Mouse (Mus musculus): ENCODE data around the gene Iqschfp. TPM values are rescaled to one million over a fixed set of nuclear protein-coding genes. Genes with fewer than 3 reads are reported as not detected.

The Iqschfp gene
- total and polyA plus RNA-seq, 2 experiments: not detected

GRCm38 (mm10) chr3:68130386-68130785 lies 238.4 kb downstream of the Iqschfp start:
- H3K4me3 ChIP-seq (ENCODE audit: insufficient read depth, low read depth, low read length): no peak overlapping the region
- H3K36me3 ChIP-seq (ENCODE audit: control insufficient read depth, insufficient read depth, low read length): no peaks in the 10 kb centered on the region
- DNase-seq (ENCODE audit: extremely low read depth, low read depth, low spot score): no peak
- no peak overlapping the region for H3K9ac ChIP-seq (ENCODE audit: low read depth, low read length)
- no peaks in the 10 kb centered on the region for H3K79me2 ChIP-seq (ENCODE audit: control insufficient read depth, insufficient read depth, low read length)
- no peaks in the 10 kb centered on the region for H3K4me1 ChIP-seq (ENCODE audit: control insufficient read depth, insufficient read depth, low read length)
- no peak overlapping the region for H3K27ac ChIP-seq (replicated peaks; ENCODE audit: insufficient read depth, low read depth, low read length)
- WGBS: 90% methylated on average over 1 of the region's 1 CpGs
- no peak for TF ChIP-seq POLR2A (IDR thresholded peaks at IDR 0.05; ENCODE audit: extremely low read depth, insufficient read depth, low read length)
- TF ChIP-seq CTCF (IDR thresholded peaks at IDR 0.05; ENCODE audit: low read depth, low read length): no peak
- H3K27me3 ChIP-seq (ENCODE audit: control insufficient read depth, insufficient read depth, low read length): no peaks in the 10 kb centered on the region

DNA sequence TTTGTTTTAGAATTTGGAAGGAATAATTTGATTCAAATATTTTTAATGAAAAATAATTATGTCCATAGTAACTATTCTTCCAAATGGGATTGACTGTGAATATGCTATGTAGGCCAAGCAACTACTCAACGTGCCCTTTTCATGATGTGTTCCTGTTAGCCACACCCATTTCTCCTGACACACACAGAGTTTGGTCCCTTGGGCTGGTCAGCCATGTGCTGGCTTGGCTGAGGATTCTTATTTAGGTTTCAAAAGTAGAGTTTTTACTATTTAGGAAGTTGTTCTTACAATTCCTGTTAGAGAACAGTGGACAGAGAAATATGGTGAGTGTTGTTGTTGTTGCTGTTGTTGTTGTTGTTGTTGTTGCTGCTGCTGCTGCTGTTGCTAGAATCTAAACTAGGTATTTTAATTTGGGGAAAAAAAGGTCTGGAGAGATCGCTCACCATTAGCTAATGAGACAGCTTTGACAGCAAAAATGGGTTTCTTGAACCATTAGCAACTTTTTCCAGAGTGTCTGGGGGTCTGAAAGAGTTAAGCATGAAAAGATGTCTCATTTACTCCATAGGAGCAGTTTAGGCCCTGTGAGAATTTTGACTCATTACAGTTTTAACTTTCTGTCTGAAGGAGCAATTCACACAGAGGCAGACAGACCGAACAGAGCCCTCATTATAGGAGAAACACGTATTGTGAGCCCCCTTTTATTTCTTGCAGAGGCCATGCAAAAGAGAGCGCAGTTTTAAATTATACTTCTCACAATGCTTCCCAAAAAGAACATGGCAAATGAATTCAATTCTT lies 247.0 kb downstream of the Iqschfp start:
- TF ChIP-seq POLR2A (IDR thresholded peaks at IDR 0.05; ENCODE audit: extremely low read depth, insufficient read depth, low read length) (no peak), CTCF (IDR thresholded peaks at IDR 0.05; ENCODE audit: low read depth, low read length) (no peak)
- Histone ChIP-seq H3K27me3 (ENCODE audit: control insufficient read depth, insufficient read depth, low read length) (no peaks in the 10 kb centered on the region), H3K36me3 (ENCODE audit: control insufficient read depth, insufficient read depth, low read length) (no peaks in the 10 kb centered on the region), H3K27ac (replicated peaks; ENCODE audit: insufficient read depth, low read depth, low read length) (no peak overlapping the region), H3K4me1 (ENCODE audit: control insufficient read depth, insufficient read depth, low read length) (no peaks in the 10 kb centered on the region), H3K4me3 (ENCODE audit: insufficient read depth, low read depth, low read length) (no peak overlapping the region), H3K9ac (ENCODE audit: low read depth, low read length) (no peak overlapping the region), H3K79me2 (ENCODE audit: control insufficient read depth, insufficient read depth, low read length) (no peaks in the 10 kb centered on the region)
- no peak for DNase-seq (ENCODE audit: extremely low read depth, low read depth, low spot score)
- 81% methylated on average over 5 of the region's 5 CpGs for WGBS

- TF ChIP-seq POLR2A (IDR thresholded peaks at IDR 0.05; ENCODE audit: extremely low read depth, insufficient read depth, low read length) (no peak), CTCF (IDR thresholded peaks at IDR 0.05; ENCODE audit: low read depth, low read length) (no peak)
- H3K36me3 ChIP-seq (ENCODE audit: control insufficient read depth, insufficient read depth, low read length): no peaks in the 10 kb centered on the region
- no peak overlapping the region for H3K4me3 ChIP-seq (ENCODE audit: insufficient read depth, low read depth, low read length)
- H3K4me1 ChIP-seq (ENCODE audit: control insufficient read depth, insufficient read depth, low read length): no peaks in the 10 kb centered on the region
- no peak for DNase-seq (ENCODE audit: extremely low read depth, low read depth, low spot score)
- no peak overlapping the region for H3K9ac ChIP-seq (ENCODE audit: low read depth, low read length)
- H3K27ac ChIP-seq (replicated peaks; ENCODE audit: insufficient read depth, low read depth, low read length): no peak overlapping the region
- 72% methylated on average over 8 of the region's 8 CpGs for WGBS
- H3K27me3 ChIP-seq (ENCODE audit: control insufficient read depth, insufficient read depth, low read length): no peaks in the 10 kb centered on the region
- H3K79me2 ChIP-seq (ENCODE audit: control insufficient read depth, insufficient read depth, low read length): no peaks in the 10 kb centered on the region
Measured at GRCm38 (mm10) chr3:68150688-68151087, 258.7 kb downstream of the Iqschfp start.

DNA sequence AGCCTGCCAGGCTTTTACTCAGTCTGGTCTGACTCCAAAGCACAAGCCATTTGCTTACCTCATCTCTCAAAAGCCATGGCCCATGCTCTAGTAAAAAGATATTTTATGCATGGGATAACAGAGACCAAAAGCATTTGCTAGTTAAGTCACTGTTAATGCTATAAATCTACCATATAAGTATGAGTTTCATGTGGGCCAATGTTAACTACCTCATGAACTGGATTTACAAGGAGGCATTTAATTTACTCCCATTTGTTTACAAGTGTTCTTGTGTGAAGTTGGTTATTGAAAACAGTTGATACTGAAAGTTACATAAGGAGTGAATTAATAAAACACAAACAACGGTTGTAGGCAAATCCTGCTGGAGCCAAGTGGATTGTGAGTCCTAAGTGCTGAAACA lies 268.1 kb downstream of the Iqschfp start:
- H3K4me1 ChIP-seq (ENCODE audit: control insufficient read depth, insufficient read depth, low read length): no peaks in the 10 kb centered on the region
- H3K4me3 ChIP-seq (ENCODE audit: insufficient read depth, low read depth, low read length): no peak overlapping the region
- no peak for DNase-seq (ENCODE audit: extremely low read depth, low read depth, low spot score)
- H3K79me2 ChIP-seq (ENCODE audit: control insufficient read depth, insufficient read depth, low read length): no peaks in the 10 kb centered on the region
- H3K36me3 ChIP-seq (ENCODE audit: control insufficient read depth, insufficient read depth, low read length): no peaks in the 10 kb centered on the region
- H3K27me3 ChIP-seq (ENCODE audit: control insufficient read depth, insufficient read depth, low read length): no peaks in the 10 kb centered on the region
- no peak overlapping the region for H3K9ac ChIP-seq (ENCODE audit: low read depth, low read length)
- 71% methylated on average over 1 of the region's 1 CpGs for WGBS
- H3K27ac ChIP-seq (replicated peaks; ENCODE audit: insufficient read depth, low read depth, low read length): no peak overlapping the region
- TF ChIP-seq CTCF (IDR thresholded peaks at IDR 0.05; ENCODE audit: low read depth, low read length): no peak
- no peak for TF ChIP-seq POLR2A (IDR thresholded peaks at IDR 0.05; ENCODE audit: extremely low read depth, insufficient read depth, low read length)

GRCm38 (mm10) chr3:68160760-68161159 lies 268.7 kb downstream of the Iqschfp start:
- Histone ChIP-seq H3K4me3 (ENCODE audit: insufficient read depth, low read depth, low read length) (no peak overlapping the region), H3K9ac (ENCODE audit: low read depth, low read length) (no peak overlapping the region), H3K27me3 (ENCODE audit: control insufficient read depth, insufficient read depth, low read length) (no peaks in the 10 kb centered on the region), H3K27ac (replicated peaks; ENCODE audit: insufficient read depth, low read depth, low read length) (no peak overlapping the region), H3K36me3 (ENCODE audit: control insufficient read depth, insufficient read depth, low read length) (no peaks in the 10 kb centered on the region), H3K4me1 (ENCODE audit: control insufficient read depth, insufficient read depth, low read length) (no peaks in the 10 kb centered on the region), H3K79me2 (ENCODE audit: control insufficient read depth, insufficient read depth, low read length) (no peaks in the 10 kb centered on the region)
- no peak for DNase-seq (ENCODE audit: extremely low read depth, low read depth, low spot score)
- TF ChIP-seq CTCF (IDR thresholded peaks at IDR 0.05; ENCODE audit: low read depth, low read length): no peak
- no peak for TF ChIP-seq POLR2A (IDR thresholded peaks at IDR 0.05; ENCODE audit: extremely low read depth, insufficient read depth, low read length)
- 62% methylated on average over 3 of the region's 3 CpGs for WGBS

DNA sequence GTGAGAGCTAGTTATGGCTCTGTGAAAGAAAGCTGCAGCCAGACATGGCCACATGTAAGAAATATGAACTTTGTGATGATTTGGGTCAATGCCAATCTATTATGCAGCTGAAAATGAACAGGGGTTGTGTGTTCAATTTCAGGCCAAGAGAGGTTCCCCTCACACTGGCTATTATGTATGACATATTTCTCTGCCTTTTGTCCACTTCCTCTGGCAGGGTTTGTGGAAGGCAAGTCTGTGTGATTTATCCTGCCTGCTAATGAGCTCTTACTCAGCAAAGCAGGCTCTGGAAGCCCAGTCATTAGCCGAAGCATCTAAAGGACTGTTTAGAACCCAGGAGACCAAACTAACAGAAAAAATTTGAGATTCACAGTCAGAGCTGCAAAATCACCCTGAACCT lies 286.2 kb downstream of the Iqschfp start:
- Histone ChIP-seq H3K79me2 (ENCODE audit: control insufficient read depth, insufficient read depth, low read length) (no peaks in the 10 kb centered on the region), H3K4me1 (ENCODE audit: control insufficient read depth, insufficient read depth, low read length) (no peaks in the 10 kb centered on the region), H3K27me3 (ENCODE audit: control insufficient read depth, insufficient read depth, low read length) (no peaks in the 10 kb centered on the region), H3K36me3 (ENCODE audit: control insufficient read depth, insufficient read depth, low read length) (no peaks in the 10 kb centered on the region), H3K9ac (ENCODE audit: low read depth, low read length) (no peak overlapping the region), H3K4me3 (ENCODE audit: insufficient read depth, low read depth, low read length) (no peak overlapping the region), H3K27ac (replicated peaks; ENCODE audit: insufficient read depth, low read depth, low read length) (no peak overlapping the region)
- 72% methylated on average over 1 of the region's 1 CpGs for WGBS
- TF ChIP-seq POLR2A (IDR thresholded peaks at IDR 0.05; ENCODE audit: extremely low read depth, insufficient read depth, low read length) (no peak), CTCF (IDR thresholded peaks at IDR 0.05; ENCODE audit: low read depth, low read length) (no peak)
- DNase-seq (ENCODE audit: extremely low read depth, low read depth, low spot score): no peak
